Mouse (Mus musculus) spleen, adult 2 months (tissue): Measurements from ENCODE around the gene Iqschfp. TPM values are rescaled to one million over a fixed set of nuclear protein-coding genes. Genes with fewer than 3 reads are reported as not detected.

Experiments
- DNase-seq, 2 experiments: peaks; one replicate each; pipeline versions ENCODE4 v3.0.0 to v3.0.0-alpha.2; 2012 to 2021; ENCODE audit warnings: low spot score in 2 of 2, low read depth in 1 of 2
- H3K27ac ChIP-seq: fragments of 200-500 bp; 2 replicates; pipeline ENCODE4 v1.5.1; 2012; ENCODE audit warnings: low read length, inconsistent platforms; ENCODE audit not compliant: insufficient read depth
- H3K27me3 ChIP-seq: fragments of 200-500 bp; 2 replicates; pipeline ENCODE4 v1.6.1; 2012; ENCODE audit warnings: mild to moderate bottlenecking, moderate library complexity, low read length, inconsistent platforms; ENCODE audit not compliant: control insufficient read depth, insufficient read depth
- H3K36me3 ChIP-seq: fragments of 200-500 bp; 2 replicates; pipeline ENCODE4 v1.6.1; 2012; ENCODE audit warnings: mild to moderate bottlenecking, low read length, inconsistent platforms; ENCODE audit not compliant: control insufficient read depth, insufficient read depth
- H3K4me1 ChIP-seq: fragments of 200-500 bp; 2 replicates; pipeline ENCODE4 v1.6.1; 2011; ENCODE audit warnings: inconsistent platforms; ENCODE audit not compliant: control insufficient read depth, insufficient read depth, insufficient read length
- H3K4me3 ChIP-seq: fragments of 200-500 bp; 2 replicates; pipeline ENCODE4 v1.5.1; 2011; ENCODE audit warnings: mild to moderate bottlenecking, inconsistent platforms; ENCODE audit not compliant: insufficient read depth, insufficient read length; ENCODE audit errors: extremely low read depth
- CTCF ChIP-seq: fragments of 200-500 bp; IDR thresholded peaks from 2 replicates; pipeline ENCODE4 v1.5.1; 2011; ENCODE audit warnings: mild to moderate bottlenecking, inconsistent platforms; ENCODE audit not compliant: insufficient read depth, insufficient read length, insufficient replicate concordance; ENCODE audit errors: extremely low read depth
- POLR2A ChIP-seq: fragments of 200-500 bp; IDR thresholded peaks from 2 replicates; pipeline ENCODE4 v1.6.1; 2011; ENCODE audit warnings: low read depth, low read length, inconsistent platforms
- WGBS: fragments of 180-500 bp; shearing (Covaris S2); methylation state at CpG from one replicate; pipeline ENCODE4 v1.1.7; 2018; 5-methylcytosine and 5-hydroxymethylcytosine counted together
- polyA plus RNA-seq: library from polyadenylated mRNA; depleted of rRNA; stranded (reverse); fragments of >200 nt; gene quantifications from 2 replicates; pipeline ENCODE4 v1.2.3, GENCODE M21; 2012

Iqschfp gene
- polyA plus RNA-seq, 1 experiment = not detected

- H3K4me1 ChIP-seq = no peaks in the 10 kb centered on the region
- TF ChIP-seq CTCF = no peak
- TF ChIP-seq POLR2A = no peak
- H3K27me3 ChIP-seq = no peaks in the 10 kb centered on the region
- no peak for DNase-seq
- no peak overlapping the region for H3K27ac ChIP-seq
- H3K4me3 ChIP-seq = no peak overlapping the region
- no peaks in the 10 kb centered on the region for H3K36me3 ChIP-seq
- 77% methylated on average over 4 of the region's 4 CpGs for WGBS
Measured at GRCm38 (mm10) chr3:68484561-68484960, 592.5 kb downstream of the Iqschfp start.

- H3K27me3 ChIP-seq = no peaks in the 10 kb centered on the region
- no peak overlapping the region for H3K27ac ChIP-seq
- TF ChIP-seq POLR2A = no peak
- 88% methylated on average over 1 of the region's 1 CpGs for WGBS
- no peaks in the 10 kb centered on the region for H3K36me3 ChIP-seq
- no peak overlapping the region for H3K4me3 ChIP-seq
- no peak for DNase-seq
- H3K4me1 ChIP-seq = no peaks in the 10 kb centered on the region
Measured at GRCm38 (mm10) chr3:68487621-68488020, 595.6 kb downstream of the Iqschfp start.

GRCm38 (mm10) chr3:68488316-68488715, 596.3 kb downstream of the Iqschfp start:
- Histone ChIP-seq H3K27ac (no peak overlapping the region), H3K4me3 (no peak overlapping the region), H3K36me3 (no peaks in the 10 kb centered on the region), H3K27me3 (no peaks in the 10 kb centered on the region), H3K4me1 (no peaks in the 10 kb centered on the region)
- DNase-seq = no peak
- no peak for TF ChIP-seq CTCF
- no peak for TF ChIP-seq POLR2A
- 85% methylated on average over 5 of the region's 5 CpGs for WGBS

GRCm38 (mm10) chr3:68491516-68491915, 599.5 kb downstream of the Iqschfp start:
- TF ChIP-seq CTCF (no peak), POLR2A (no peak)
- Histone ChIP-seq H3K36me3 (no peaks in the 10 kb centered on the region), H3K4me1 (peaks cover 4% of the 10 kb centered on the region; the same call in 1 of the 2 replicates), H3K27me3 (peaks cover 17% of the 10 kb centered on the region), H3K27ac (no peak overlapping the region), H3K4me3 (no peak overlapping the region)
- no peak for DNase-seq
- 83% methylated on average over 6 of the region's 6 CpGs for WGBS

- no peak for TF ChIP-seq CTCF
- TF ChIP-seq POLR2A = no peak
- H3K27ac ChIP-seq = no peak overlapping the region
- no peak for DNase-seq
- no peak overlapping the region for H3K4me3 ChIP-seq
- H3K27me3 ChIP-seq = peaks cover 17% of the 10 kb centered on the region
- H3K4me1 ChIP-seq = peaks cover 4% of the 10 kb centered on the region; the same call in 1 of the 2 replicates
- WGBS = 97% methylated on average over 1 of the region's 1 CpGs
- H3K36me3 ChIP-seq = no peaks in the 10 kb centered on the region
Measured at GRCm38 (mm10) chr3:68492066-68492465, 600.0 kb downstream of the Iqschfp start.

GRCm38 (mm10) chr3:68492513-68492912, 600.5 kb downstream of the Iqschfp start:
- DNase-seq = no peak
- H3K4me1 ChIP-seq = peaks cover 4% of the 10 kb centered on the region; the same call in 1 of the 2 replicates
- H3K36me3 ChIP-seq = no peaks in the 10 kb centered on the region
- H3K27ac ChIP-seq = no peak overlapping the region
- no peak for TF ChIP-seq POLR2A
- WGBS = 79% methylated on average over 3 of the region's 3 CpGs
- H3K4me3 ChIP-seq = no peak overlapping the region
- H3K27me3 ChIP-seq = peaks cover 17% of the 10 kb centered on the region

- 3% methylated on average over 12 of the region's 12 CpGs for WGBS
- DNase-seq = no peak
- H3K27me3 ChIP-seq = peaks cover 17% of the 10 kb centered on the region
Measured at GRCm38 (mm10) chr3:68493170-68493585, 601.1 kb downstream of the Iqschfp start.

More at GRCm38 (mm10) chr3:68493170-68493585, 601.1 kb downstream of the Iqschfp start:
- TF ChIP-seq CTCF (no peak), POLR2A (no peak)
- Histone ChIP-seq H3K36me3 (no peaks in the 10 kb centered on the region), H3K4me1 (peaks cover 4% of the 10 kb centered on the region; the same call in 1 of the 2 replicates), H3K27ac (peak overlapping the region; percentile 57; the same call in 1 of the 2 replicates), H3K4me3 (peak overlapping the region; percentile 65; the same call in 1 of the 2 replicates)
